In the genomic region with DNA sequence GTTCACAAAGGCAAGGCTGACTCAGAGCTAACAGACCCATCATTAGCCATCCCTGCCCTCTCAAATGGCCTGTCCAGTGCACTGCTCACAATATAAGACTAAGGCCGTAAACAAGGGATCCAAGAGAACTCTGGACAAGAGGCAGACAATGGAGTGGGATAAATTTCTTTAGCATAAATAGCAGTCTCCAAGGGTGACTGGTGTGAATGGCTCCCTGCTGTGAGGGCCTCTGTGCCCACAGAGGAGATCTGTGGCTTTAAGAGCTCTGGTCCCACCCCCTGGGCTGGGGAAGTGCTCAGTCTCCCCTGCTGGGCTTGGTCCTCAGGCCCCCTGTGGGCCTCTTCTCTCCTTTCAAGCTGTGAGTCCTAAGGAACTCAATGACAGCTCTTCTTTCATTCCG, we compare ENCODE assay signal across 10 mouse cellular contexts.
DNase-seq lines count a peak whose midpoint lies in the region; ATAC-seq and TF ChIP-seq lines count a peak whose summit lies in the region.
"Had no signal": no experiment of that assay in that cellular context is flagged by ENCODE, and none has a peak within 500 bp of the region (broad histone marks: within the 10 kb centered on the region; RNA-seq: fewer than 3 reads in every experiment).

No protein-coding gene starts in this region.

- no peaks in the 10 kb centered on the region for H3K27me3 ChIP-seq in embryonic facial prominence, embryonic 14.5 days (replicated peaks; ENCODE audit: control insufficient read depth, insufficient read depth, low read length)
- no peaks in the 10 kb centered on the region; the same call in 1 of the 2 replicates for H3K27me3 ChIP-seq in hindbrain, embryonic 16.5 days (replicated peaks; ENCODE audit: control insufficient read depth, insufficient read depth, low read length)
- peaks cover 7% of the 10 kb centered on the region; the same call in 1 of the 2 replicates for H3K27me3 ChIP-seq in neural tube, embryonic 13.5 days
- H3K27me3 ChIP-seq in kidney, embryonic 15.5 days = no peaks in the 10 kb centered on the region

- 0 out of 2 replicates have a peak overlapping the region, but pooled peaks have one; percentile 15 for H3K27ac ChIP-seq in embryonic facial prominence, embryonic 14.5 days (replicated peaks; ENCODE audit: low read depth, low read length)
- H3K27ac ChIP-seq in hindbrain, embryonic 16.5 days (ENCODE audit: low read depth, low read length) = peak overlapping the region; percentile 14
- H3K27ac ChIP-seq in neural tube, embryonic 13.5 days (replicated peaks) = peak overlapping the region; percentile 75
- H3K27ac ChIP-seq in kidney, embryonic 15.5 days = no peak overlapping the region
- H3K27ac ChIP-seq: liver, embryonic 12.5 days had no signal

- no peak for TF ChIP-seq POLR2A in brain, embryonic 14.5 days (IDR thresholded peaks at IDR 0.05; ENCODE audit: borderline replicate concordance, extremely low read depth, insufficient read depth, insufficient read length, poor library complexity, severe bottlenecking)

- H3K4me2 ChIP-seq in embryonic facial prominence, embryonic 14.5 days (ENCODE audit: low read depth, low read length) = no peak overlapping the region
- no peak overlapping the region for H3K4me2 ChIP-seq in hindbrain, embryonic 16.5 days (ENCODE audit: low read length)
- H3K4me2 ChIP-seq in neural tube, embryonic 13.5 days = no peak overlapping the region
- no peak overlapping the region for H3K4me2 ChIP-seq in kidney, embryonic 15.5 days
- H3K4me2 ChIP-seq: liver, embryonic 12.5 days had no signal

- H3K9me3 ChIP-seq in embryonic facial prominence, embryonic 14.5 days (ENCODE audit: control insufficient read depth, low read length) = no peaks in the 10 kb centered on the region
- no peaks in the 10 kb centered on the region for H3K9me3 ChIP-seq in hindbrain, embryonic 16.5 days (ENCODE audit: control insufficient read depth, low read length)
- no peaks in the 10 kb centered on the region for H3K9me3 ChIP-seq in neural tube, embryonic 13.5 days
- H3K9me3 ChIP-seq in kidney, embryonic 15.5 days (replicated peaks) = no peaks in the 10 kb centered on the region
- H3K9me3 ChIP-seq: liver, embryonic 12.5 days had no signal

- 47% methylated on average over 2 of the region's 2 CpGs for WGBS in embryonic facial prominence, embryonic 14.5 days
- WGBS in hindbrain, embryonic 16.5 days = 31% methylated on average over 2 of the region's 2 CpGs
- 8% methylated on average over 2 of the region's 2 CpGs for WGBS in neural tube, embryonic 13.5 days
- 49% methylated on average over 2 of the region's 2 CpGs for WGBS in kidney, embryonic 15.5 days

- H3K9ac ChIP-seq in embryonic facial prominence, embryonic 14.5 days (ENCODE audit: low read depth, low read length) = no peak overlapping the region
- no peak overlapping the region for H3K9ac ChIP-seq in hindbrain, embryonic 16.5 days (ENCODE audit: low read depth, low read length)
- H3K9ac ChIP-seq in neural tube, embryonic 13.5 days = no peak overlapping the region
- H3K9ac ChIP-seq in kidney, embryonic 15.5 days = no peak overlapping the region
- H3K9ac ChIP-seq: liver, embryonic 12.5 days had no signal

- peak; percentile 75 for ATAC-seq in embryonic facial prominence, embryonic 14.5 days (ENCODE audit: low read depth)
- peak; percentile 79 for ATAC-seq in hindbrain, embryonic 16.5 days
- ATAC-seq in neural tube, embryonic 13.5 days (ENCODE audit: low read depth) = peak; percentile 75
- no peak for ATAC-seq in kidney, embryonic 15.5 days (replicated peaks; ENCODE audit: low FRiP score)
- ATAC-seq in erythroid progenitor cell, adult 5-6 weeks (replicated peaks; ENCODE audit: low FRiP score, poor library complexity, severe bottlenecking) = no peak
- ATAC-seq: liver, embryonic 12.5 days had no signal

- no peaks in the 10 kb centered on the region for H3K36me3 ChIP-seq in embryonic facial prominence, embryonic 14.5 days (ENCODE audit: control insufficient read depth, insufficient read depth, low read length)
- no peaks in the 10 kb centered on the region for H3K36me3 ChIP-seq in hindbrain, embryonic 16.5 days (ENCODE audit: control insufficient read depth, insufficient read depth, low read length)
- no peaks in the 10 kb centered on the region for H3K36me3 ChIP-seq in neural tube, embryonic 13.5 days
- H3K36me3 ChIP-seq in kidney, embryonic 15.5 days = no peaks in the 10 kb centered on the region
- H3K36me3 ChIP-seq: liver, embryonic 12.5 days had no signal

- TF ChIP-seq CTCF in brain, embryonic 14.5 days (IDR thresholded peaks at IDR 0.05; ENCODE audit: borderline replicate concordance, extremely low read depth, insufficient read depth, insufficient read length) = no peak

- DNase-seq in brain, embryonic 14.5 days (ENCODE audit: low read depth) = peak; percentile 90
- peak; percentile 57 for DNase-seq in embryonic facial prominence, embryonic 14.5 days (ENCODE audit: low spot score)
- DNase-seq in frontal cortex, postnatal 10 days (ENCODE audit: low spot score in 2 of 2) = no peak
- DNase-seq: right cerebral cortex, postnatal 25 days; thymus, postnatal 36 days had no signal

- peaks cover 9% of the 10 kb centered on the region for H3K4me1 ChIP-seq in embryonic facial prominence, embryonic 14.5 days (ENCODE audit: control insufficient read depth, insufficient read depth, low read length)
- peaks cover 19% of the 10 kb centered on the region for H3K4me1 ChIP-seq in hindbrain, embryonic 16.5 days (ENCODE audit: control insufficient read depth, insufficient read depth, low read depth, low read length)
- peaks cover 53% of the 10 kb centered on the region for H3K4me1 ChIP-seq in neural tube, embryonic 13.5 days (replicated peaks)
- H3K4me1 ChIP-seq in kidney, embryonic 15.5 days = peaks cover 7% of the 10 kb centered on the region
- H3K4me1 ChIP-seq: liver, embryonic 12.5 days had no signal

- no peak overlapping the region for H3K4me3 ChIP-seq in embryonic facial prominence, embryonic 14.5 days (ENCODE audit: low read depth, low read length)
- no peak overlapping the region for H3K4me3 ChIP-seq in hindbrain, embryonic 16.5 days (ENCODE audit: low read length)
- no peak overlapping the region for H3K4me3 ChIP-seq in neural tube, embryonic 13.5 days
- no peak overlapping the region for H3K4me3 ChIP-seq in kidney, embryonic 15.5 days (replicated peaks)
- H3K4me3 ChIP-seq: liver, embryonic 12.5 days had no signal

Comparison
In these comparisons a context has a peak if more than half of its experiments do, and no peak if none do; other contexts are left out.
1. DNase-seq: peak in brain, embryonic 14.5 days (single experiment) and embryonic facial prominence, embryonic 14.5 days (single experiment); none in frontal cortex, postnatal 10 days (0 of 2).
2. ATAC-seq: peak in embryonic facial prominence, embryonic 14.5 days (single experiment), hindbrain, embryonic 16.5 days (single experiment) and neural tube, embryonic 13.5 days (single experiment); none in kidney, embryonic 15.5 days (single experiment) and erythroid progenitor cell, adult 5-6 weeks (single experiment).